Mouse (Mus musculus): ENCODE measurements at regions not wholly inside any gene's neighbourhood (a gene's known extent, or its start where the extent isn't known, plus 50 kb on each side); places are given as distances from the start of the nearest gene placed in this dataset.

DNA sequence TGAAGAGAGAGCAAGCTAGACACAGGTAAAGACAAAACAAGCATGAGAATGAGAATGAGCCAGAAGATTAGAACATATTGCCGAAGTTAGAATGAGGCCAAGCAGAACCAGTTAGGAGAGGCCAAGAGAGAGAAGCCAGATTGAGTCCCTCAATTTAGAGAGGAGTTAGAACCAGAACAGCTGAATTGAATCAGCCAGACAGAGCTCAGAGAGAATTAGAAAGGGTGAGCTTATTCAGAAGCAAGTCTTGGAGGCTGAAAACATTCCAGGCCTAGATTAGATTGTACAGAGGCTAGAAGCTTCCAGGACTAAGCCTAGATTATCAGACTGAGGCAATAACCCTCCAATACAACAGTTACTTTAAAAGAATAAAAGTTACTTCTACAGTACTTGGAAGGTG lies 256.1 kb downstream of the Lpin1 start:
- Histone ChIP-seq H3K9ac (ENCODE audit: control insufficient read depth, low read depth, low read length, poor library complexity, severe bottlenecking) (no peak overlapping the region), H3K36me3 (ENCODE audit: control insufficient read depth in 1 of 2, insufficient read depth in 2 of 2, low read length in 2 of 2) (no peaks in the 10 kb centered on the region), H3K4me1 (ENCODE audit: control insufficient read depth in 1 of 2, insufficient read depth in 2 of 2, low read length in 2 of 2) (no peaks in the 10 kb centered on the region), H3K79me2 (ENCODE audit: control insufficient read depth, insufficient read depth, low read length, poor library complexity) (no peaks in the 10 kb centered on the region), H3K27ac (ENCODE audit: control insufficient read depth, low read depth, low read length) (no peak overlapping the region), H3K4me3 (ENCODE audit: control insufficient read depth in 1 of 2, insufficient read depth in 1 of 2, low read depth in 2 of 2, low read length in 2 of 2) (no peak overlapping the region), H3K27me3 (ENCODE audit: control insufficient read depth in 1 of 2, insufficient read depth in 2 of 2, low read length in 2 of 2) (no peaks in the 10 kb centered on the region; a peak in 2 of 4 replicates), H3K9me3 (replicated peaks; ENCODE audit: insufficient read depth, low read length) (no peaks in the 10 kb centered on the region)
- TF ChIP-seq HCFC1 (IDR thresholded peaks at IDR 0.05; ENCODE audit: low read depth, low read length) = no peak
- TF ChIP-seq EP300 (IDR thresholded peaks at IDR 0.05; ENCODE audit: low read depth in 1 of 2, low read length in 2 of 2) = no peak
- no peak for TF ChIP-seq MXI1 (IDR thresholded peaks at IDR 0.05; ENCODE audit: low read depth, low read length)
- TF ChIP-seq POLR2AphosphoS2 (IDR thresholded peaks at IDR 0.05; ENCODE audit: low read length) = no peak
- TF ChIP-seq POLR2A (IDR thresholded peaks at IDR 0.05; ENCODE audit: control insufficient read depth in 1 of 2, insufficient read depth in 1 of 2, low read depth in 1 of 2, low read length in 2 of 2, poor library complexity in 1 of 2) = no peak
- no peak for TF ChIP-seq GATA1 (IDR thresholded peaks at IDR 0.05; ENCODE audit: low read depth, low read length)
- no peak for TF ChIP-seq ZC3H11A (IDR thresholded peaks at IDR 0.05; ENCODE audit: low read depth, low read length)
- no peak for TF ChIP-seq POLR2AphosphoS5 (IDR thresholded peaks at IDR 0.05; ENCODE audit: borderline replicate concordance, low read depth, low read length)
- no peak for TF ChIP-seq TAL1 (IDR thresholded peaks at IDR 0.05; ENCODE audit: low read length)
- no peak for TF ChIP-seq ELF1 (IDR thresholded peaks at IDR 0.05; ENCODE audit: low read depth, low read length)
- TF ChIP-seq UBTF (IDR thresholded peaks at IDR 0.05; ENCODE audit: borderline replicate concordance, insufficient read depth, low read depth, low read length) = no peak
- TF ChIP-seq KAT2A (conservative IDR thresholded peaks at IDR 0.05; ENCODE audit: low read depth, low read length) = no peak
- TF ChIP-seq GABPA (IDR thresholded peaks at IDR 0.05; ENCODE audit: low read depth, low read length) = no peak
- DNase-seq (ENCODE audit: low read depth, low spot score) = no peak

DNA sequence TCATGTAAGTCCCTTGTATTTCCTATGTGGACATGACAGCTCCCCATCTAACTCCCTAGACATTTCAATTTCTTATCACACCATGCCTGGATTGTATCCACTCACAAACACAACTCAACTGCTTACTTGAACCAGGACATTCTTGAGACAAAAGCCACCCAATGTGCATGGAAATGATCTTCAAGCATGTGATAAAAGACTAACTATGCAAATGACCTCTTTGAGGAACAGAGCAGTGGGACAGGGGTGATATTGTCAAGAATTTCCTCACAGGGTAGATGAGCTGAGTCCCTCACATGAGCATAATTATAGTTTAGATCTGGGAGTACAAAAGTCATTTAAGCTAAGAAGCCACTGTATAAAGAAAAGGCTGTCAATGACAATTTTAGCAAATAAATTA lies 259.0 kb downstream of the Lpin1 start:
- no peaks in the 10 kb centered on the region for H3K79me2 ChIP-seq (ENCODE audit: control insufficient read depth, insufficient read depth, low read length, poor library complexity)
- no peaks in the 10 kb centered on the region for H3K9me3 ChIP-seq (replicated peaks; ENCODE audit: insufficient read depth, low read length)
- no peak overlapping the region for H3K4me3 ChIP-seq (ENCODE audit: control insufficient read depth in 1 of 2, insufficient read depth in 1 of 2, low read depth in 2 of 2, low read length in 2 of 2)
- TF ChIP-seq TCF12 (IDR thresholded peaks at IDR 0.05; ENCODE audit: low read depth, low read length) (no peak), BHLHE40 (IDR thresholded peaks at IDR 0.05; ENCODE audit: borderline replicate concordance, low read depth, low read length) (no peak), ELF1 (IDR thresholded peaks at IDR 0.05; ENCODE audit: low read depth, low read length) (no peak), ETS1 (IDR thresholded peaks at IDR 0.05; ENCODE audit: low read depth, low read length) (no peak), GATA1 (IDR thresholded peaks at IDR 0.05; ENCODE audit: low read depth, low read length) (no peak), CHD2 (IDR thresholded peaks at IDR 0.05; ENCODE audit: low read length) (no peak), USF1 (IDR thresholded peaks at IDR 0.05; ENCODE audit: low read depth, low read length) (no peak), EP300 (IDR thresholded peaks at IDR 0.05; ENCODE audit: low read depth in 1 of 2, low read length in 2 of 2) (no peak), HCFC1 (IDR thresholded peaks at IDR 0.05; ENCODE audit: low read depth, low read length) (no peak), ZKSCAN1 (IDR thresholded peaks at IDR 0.05; ENCODE audit: low read depth, low read length) (no peak), KAT2A (conservative IDR thresholded peaks at IDR 0.05; ENCODE audit: low read depth, low read length) (no peak), TAL1 (IDR thresholded peaks at IDR 0.05; ENCODE audit: low read length) (no peak), MEF2A (IDR thresholded peaks at IDR 0.05; ENCODE audit: extremely low read depth, insufficient replicate concordance, low read depth, low read length, poor library complexity, severe bottlenecking) (no peak), ZNF384 (IDR thresholded peaks at IDR 0.05; ENCODE audit: low read depth, low read length) (no peak), GABPA (IDR thresholded peaks at IDR 0.05; ENCODE audit: low read depth, low read length) (no peak), POLR2A (IDR thresholded peaks at IDR 0.05; ENCODE audit: control insufficient read depth in 1 of 2, insufficient read depth in 1 of 2, low read depth in 1 of 2, low read length in 2 of 2, poor library complexity in 1 of 2) (no peak), NELFE (IDR thresholded peaks at IDR 0.05; ENCODE audit: low read depth, low read length) (no peak), RAD21 (IDR thresholded peaks at IDR 0.05; ENCODE audit: low read depth, low read length) (no peak)
- DNase-seq (ENCODE audit: low read depth, low spot score) = no peak
- H3K36me3 ChIP-seq (ENCODE audit: control insufficient read depth in 1 of 2, insufficient read depth in 2 of 2, low read length in 2 of 2) = no peaks in the 10 kb centered on the region
- no peak overlapping the region for H3K27ac ChIP-seq (ENCODE audit: control insufficient read depth, low read depth, low read length)
- H3K4me1 ChIP-seq (ENCODE audit: control insufficient read depth in 1 of 2, insufficient read depth in 2 of 2, low read length in 2 of 2) = no peaks in the 10 kb centered on the region
- no peaks in the 10 kb centered on the region; a peak in 2 of 4 replicates for H3K27me3 ChIP-seq (ENCODE audit: control insufficient read depth in 1 of 2, insufficient read depth in 2 of 2, low read length in 2 of 2)
- H3K9ac ChIP-seq (ENCODE audit: control insufficient read depth, low read depth, low read length, poor library complexity, severe bottlenecking) = no peak overlapping the region

All from MEL (cell line).